Mouse (Mus musculus): ENCODE data around the gene Gm13283. TPM values are rescaled to one million over a fixed set of nuclear protein-coding genes. Genes with fewer than 3 reads are reported as not detected.
"Not testable (repeated sequence)": the region's sequence is repeated elsewhere in the genome, so short reads cannot be mapped to it uniquely, and the experiment has no call there.

Gene Gm13283
- not detected for total RNA-seq (2021)
- long read RNA-seq: 0 reads

- peak; percentile 17 to 33 for DNase-seq (ENCODE audit: low spot score in 2 of 2)
These were observed at the start of gene Gm13283 for GRCm38 (mm10) chr4:88759610-88760268. Gene Gm13283, plus strand, starts transcription at chr4:88760119.

DNA sequence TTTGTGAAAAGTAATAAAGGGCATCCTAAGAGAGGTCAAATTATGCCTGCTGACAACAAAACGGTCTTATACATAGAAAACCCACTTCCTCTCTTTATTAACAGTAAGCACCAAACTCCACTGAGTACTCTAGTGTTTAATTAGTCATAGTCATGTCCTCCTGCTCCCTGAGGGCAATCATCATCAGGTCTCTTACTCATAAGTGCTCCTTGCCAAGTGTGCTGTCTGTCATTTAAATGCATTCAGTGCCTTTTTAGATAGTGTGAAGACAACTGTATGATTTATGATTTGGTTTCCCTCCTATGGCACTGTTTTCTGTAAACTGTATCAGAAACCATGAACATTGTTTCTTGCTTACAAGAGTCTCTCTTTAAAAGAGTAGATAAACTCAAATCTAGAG lies 45.6 kb upstream of the Gm13283 start:
- DNase-seq (ENCODE audit: low spot score in 2 of 2): no peak

- no peak for DNase-seq (ENCODE audit: low spot score in 2 of 2)
These were observed 44.9 kb upstream of the Gm13283 start for GRCm38 (mm10) chr4:88715059-88715458.

DNA sequence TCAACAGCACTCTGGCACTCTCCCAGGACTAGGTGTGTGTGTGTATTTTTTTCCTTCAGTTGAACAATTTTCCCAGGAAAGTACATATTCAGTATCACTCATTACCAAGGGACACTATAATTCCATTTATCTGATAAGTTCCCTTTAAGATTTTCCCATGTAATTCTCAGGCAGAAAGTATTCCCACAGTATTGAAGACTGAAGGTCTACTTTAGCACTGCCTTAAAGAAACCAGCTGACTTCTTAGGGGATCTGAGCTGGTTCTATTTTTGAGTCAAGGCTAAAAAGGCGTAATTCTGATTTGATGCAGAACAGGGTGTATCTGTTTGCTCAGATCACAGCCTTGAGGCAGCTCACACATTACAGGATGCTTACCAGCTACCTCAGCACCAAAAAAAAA lies 41.2 kb upstream of the Gm13283 start:
- no peak for DNase-seq (ENCODE audit: low spot score in 2 of 2)

DNA sequence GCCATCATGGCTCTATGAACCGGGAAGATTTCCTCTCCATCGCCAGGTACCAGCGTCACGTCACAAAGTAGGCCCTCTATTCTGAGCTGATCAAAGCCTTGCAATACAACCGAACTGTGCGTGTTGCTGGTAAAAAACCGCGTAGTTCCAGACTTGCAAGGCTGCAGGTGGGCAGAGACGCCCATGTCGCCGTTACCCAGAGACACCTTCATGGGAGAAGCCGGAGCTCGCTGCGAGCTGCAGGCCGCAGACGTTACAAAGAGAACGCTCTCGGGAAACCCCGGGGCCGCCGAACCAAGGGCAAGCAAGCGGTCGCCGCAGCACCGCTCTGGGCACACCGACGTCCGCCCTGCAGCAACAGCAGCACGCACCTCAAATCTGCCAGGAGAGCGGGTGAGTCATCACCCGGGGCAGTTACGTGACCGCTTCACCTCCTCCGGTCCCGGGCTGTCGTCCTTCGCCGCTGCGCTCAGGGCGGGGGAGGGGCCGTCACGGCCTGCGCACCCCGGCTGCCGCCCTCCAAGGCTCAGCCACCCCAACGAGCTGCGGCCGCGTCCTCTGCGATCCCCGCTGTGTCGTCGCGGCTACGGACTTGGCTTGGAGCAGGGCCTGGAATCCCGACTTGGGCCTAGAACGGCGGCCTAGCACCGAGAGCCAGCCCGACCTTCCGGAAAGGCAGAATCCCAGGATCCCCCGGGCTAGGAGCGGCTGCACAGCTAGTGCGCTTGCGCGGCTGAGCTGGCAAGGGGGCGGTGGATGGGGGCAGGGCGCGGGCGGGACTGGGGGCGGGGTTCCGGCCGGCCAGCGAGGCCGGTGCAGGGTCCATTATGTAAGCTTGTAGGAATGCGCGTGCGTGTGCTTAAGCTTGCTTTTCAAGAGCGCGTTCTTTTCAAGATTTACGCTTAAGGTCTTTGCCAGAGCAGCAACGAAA lies 37.9 kb upstream of the Gm13283 start, which contains the start of the genes Gm26566 and Klhl9:
Gene Gm26566 (plus strand): TSS at position 15 of the 931 bp plus-strand sequence.
Gene Klhl9 (minus strand): TSS at position 675 of the 931 bp plus-strand sequence.
- peak; percentile 91 to 93 for DNase-seq (ENCODE audit: low spot score in 2 of 2)

DNA sequence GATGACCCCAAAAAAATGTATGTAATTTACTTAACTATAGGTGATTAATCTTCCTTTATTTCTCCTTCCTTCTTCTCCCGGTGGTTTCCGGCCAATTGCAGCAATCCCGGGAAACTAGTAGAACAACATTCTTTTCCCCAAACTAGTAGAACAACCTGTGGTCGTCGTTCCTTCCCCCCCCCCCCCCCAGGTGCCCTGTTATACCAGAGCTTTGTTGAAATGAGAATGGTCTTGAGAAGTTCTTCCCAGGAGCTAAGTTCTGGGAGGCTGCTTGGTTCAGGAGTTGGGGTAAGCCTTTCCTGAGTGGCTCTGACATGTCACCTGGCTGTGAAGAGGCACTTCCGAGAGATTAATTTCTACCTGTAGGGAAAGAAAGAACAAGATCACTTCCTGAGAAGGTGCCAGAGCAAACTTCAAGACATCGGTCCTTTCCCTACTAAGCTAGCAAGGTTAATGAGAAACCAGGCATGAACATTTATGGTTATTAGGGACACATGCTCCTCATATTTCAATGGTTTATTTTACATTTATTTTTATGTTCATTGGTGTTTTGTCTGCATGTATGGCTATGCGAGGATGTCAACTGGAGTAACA lies 36.3 kb upstream of the Gm13283 start:
- DNase-seq (ENCODE audit: low spot score in 2 of 2): no peak

- no peak for DNase-seq (ENCODE audit: low spot score in 2 of 2)
These were observed 33.2 kb upstream of the Gm13283 start for GRCm38 (mm10) chr4:88726727-88727126.

DNA sequence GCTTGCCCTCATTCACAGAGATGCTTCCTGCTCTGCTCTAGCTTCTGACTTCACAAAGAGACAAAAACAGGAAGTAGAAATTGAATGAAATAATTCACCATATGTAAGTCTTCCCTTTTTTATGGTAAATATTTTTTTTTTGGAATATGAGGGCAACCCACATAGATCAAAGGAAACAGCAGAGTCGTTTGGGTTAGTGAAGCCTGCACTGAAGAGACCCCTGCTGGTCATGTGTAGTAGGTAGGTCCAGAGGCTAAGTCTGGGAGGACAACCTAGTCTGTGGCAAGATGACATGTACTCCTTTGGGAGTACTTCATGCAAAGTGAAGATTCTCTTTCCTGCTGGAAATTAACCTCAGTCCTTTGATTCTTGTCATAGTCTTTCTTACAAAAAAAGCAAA lies 32.6 kb upstream of the Gm13283 start:
- DNase-seq (ENCODE audit: low spot score in 2 of 2): no peak

DNA sequence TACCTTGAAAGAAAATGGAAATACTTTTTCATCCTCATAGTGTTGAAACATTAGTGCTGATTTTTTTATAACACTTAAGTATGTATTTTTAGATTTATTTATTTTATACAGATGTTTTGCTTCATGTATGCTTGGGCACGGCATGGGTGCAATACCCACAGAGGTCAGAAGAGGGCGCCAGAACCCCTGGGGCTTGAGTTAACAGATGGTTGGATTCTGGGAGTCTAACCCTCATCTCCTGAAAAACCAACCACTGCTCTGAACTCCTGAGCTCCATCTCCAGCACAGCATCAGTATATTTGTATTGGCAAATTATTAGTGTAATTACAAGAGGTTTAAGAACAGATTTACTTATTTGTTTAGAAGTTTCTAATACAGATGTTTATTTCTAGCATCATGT lies 21.4 kb upstream of the Gm13283 start:
- peak; percentile 62 to 66 for DNase-seq (ENCODE audit: low spot score in 2 of 2)

GRCm38 (mm10) chr4:88739036-88739435 lies 20.9 kb upstream of the Gm13283 start:
- no peak for DNase-seq (ENCODE audit: low spot score in 2 of 2)

GRCm38 (mm10) chr4:88741426-88741825 lies 18.5 kb upstream of the Gm13283 start:
- no peak for DNase-seq (ENCODE audit: low spot score in 2 of 2)

- DNase-seq (ENCODE audit: low spot score in 2 of 2): no peak
These were observed 17.0 kb upstream of the Gm13283 start for GRCm38 (mm10) chr4:88742771-88743371.

GRCm38 (mm10) chr4:88744207-88744606 lies 15.7 kb upstream of the Gm13283 start:
- no peak for DNase-seq (ENCODE audit: low spot score in 2 of 2)

- no peak for DNase-seq (ENCODE audit: low spot score in 2 of 2)
These were observed 10.0 kb upstream of the Gm13283 start for GRCm38 (mm10) chr4:88749926-88750325.

GRCm38 (mm10) chr4:88754818-88755340 lies 5.0 kb upstream of the Gm13283 start, which contains the start of gene Gm13271:
Gene Gm13271, plus strand, starts transcription at chr4:88754868.
- peak; percentile 78 to 81 for DNase-seq (ENCODE audit: low spot score in 2 of 2)

DNA sequence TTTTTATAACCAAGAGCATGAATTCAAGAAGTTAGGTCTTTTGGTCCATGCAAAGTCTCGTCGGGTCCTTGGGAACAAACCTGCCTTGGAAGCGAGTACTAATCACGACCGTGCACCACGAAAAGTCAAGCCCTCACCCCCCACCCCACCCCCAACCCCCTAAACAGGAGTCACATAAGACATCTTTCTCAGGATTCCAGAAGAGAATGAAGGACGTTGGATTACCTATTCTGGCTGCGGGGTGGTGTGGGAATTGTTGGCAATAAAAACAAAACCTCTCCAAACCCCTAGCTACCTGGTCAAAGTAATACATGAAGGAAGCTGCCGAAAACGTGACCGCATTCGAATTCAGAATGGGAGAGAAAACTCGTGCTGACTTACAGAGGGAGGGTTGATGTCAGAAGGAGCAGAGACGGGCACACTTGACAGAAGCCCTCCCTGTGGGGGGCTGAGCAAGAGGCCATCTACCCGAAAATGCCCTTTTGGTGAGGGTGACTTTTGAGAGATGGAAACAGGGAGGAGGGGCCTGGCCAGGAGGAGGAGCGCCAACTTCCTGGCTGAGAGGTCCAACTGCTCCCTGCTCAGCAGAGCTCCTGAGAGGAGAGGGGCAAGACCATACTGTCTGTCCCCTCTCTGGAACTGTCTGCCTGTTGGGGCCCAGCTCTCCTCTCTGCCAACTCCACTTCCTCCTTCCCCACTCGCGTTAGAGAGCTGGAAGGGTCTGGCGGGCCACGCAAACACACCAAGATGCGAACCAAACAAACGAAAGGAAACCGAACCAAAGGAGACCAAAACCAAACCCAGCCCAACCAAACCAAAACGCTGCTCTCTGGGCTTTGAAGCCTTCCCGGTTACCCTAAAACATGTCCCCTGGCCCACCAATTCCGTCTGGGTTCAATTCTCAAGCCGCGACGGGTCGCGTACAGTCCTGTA lies 3.1 kb upstream of the Gm13283 start:
- DNase-seq (ENCODE audit: low spot score in 2 of 2): peak in 1 of 2 experiments; percentile 17

- DNase-seq (ENCODE audit: low spot score in 2 of 2): peak; percentile 93 to 94
These were observed 2.3 kb upstream of the Gm13283 start for GRCm38 (mm10) chr4:88757628-88758031.

- not testable (repeated sequence) for DNase-seq (ENCODE audit: low spot score in 2 of 2)
These were observed 1.2 kb upstream of the Gm13283 start for GRCm38 (mm10) chr4:88758751-88759150.

GRCm38 (mm10) chr4:88760431-88760830 lies 512 bp downstream of the Gm13283 start:
- DNase-seq (ENCODE audit: low spot score in 2 of 2): peak; percentile 45 to 66

GRCm38 (mm10) chr4:88761776-88762175 lies 1.9 kb downstream of the Gm13283 start:
- DNase-seq (ENCODE audit: low spot score in 2 of 2): peak; percentile 73 to 83

Measured in layer of hippocampus, postnatal 10 days (tissue).